Mouse (Mus musculus) heart, embryonic 11.5 days (tissue): ENCODE results near the gene Csf3r. TPM values are rescaled to one million over a fixed set of nuclear protein-coding genes. Genes with fewer than 3 reads are reported as not detected.
"Not testable (repeated sequence)": the region's sequence is repeated elsewhere in the genome, so short reads cannot be mapped to it uniquely, and the experiment has no call there.

Experiments used
- ATAC-seq: fragments of 200-750 bp; cut with Nextera tagmentation; replicated peaks from 2 replicates; pipeline ENCODE4 v1.8.0; 2017; ENCODE audit warnings: moderate library complexity; ENCODE audit not compliant: insufficient number of reproducible peaks, low FRiP score, low TSS enrichment
- H3K27ac ChIP-seq: fragments of 300-500 bp; sonication (generic); 2 replicates; pipeline ENCODE4 v1.5.1; 2014; ENCODE audit warnings: mild to moderate bottlenecking, low read depth, low read length
- H3K27me3 ChIP-seq: fragments of 300-500 bp; sonication (generic); 2 replicates; pipeline ENCODE4 v1.6.1; 2014; ENCODE audit warnings: mild to moderate bottlenecking, low read length, mixed read lengths; ENCODE audit not compliant: control insufficient read depth, insufficient read depth
- H3K36me3 ChIP-seq: fragments of 300-500 bp; sonication (generic); 2 replicates; pipeline ENCODE4 v1.6.1; 2014; ENCODE audit warnings: mild to moderate bottlenecking, low read length, moderate library complexity, mixed read lengths; ENCODE audit not compliant: control insufficient read depth, insufficient read depth
- H3K4me1 ChIP-seq: fragments of 300-500 bp; sonication (generic); 2 replicates; pipeline ENCODE4 v1.6.1; 2014; ENCODE audit warnings: low read length; ENCODE audit not compliant: control insufficient read depth, insufficient read depth
- H3K4me2 ChIP-seq: fragments of 300-500 bp; sonication (generic); 2 replicates; pipeline ENCODE4 v1.6.1; 2014; ENCODE audit warnings: mild to moderate bottlenecking, moderate library complexity
- H3K4me3 ChIP-seq: fragments of 300-500 bp; sonication (generic); 2 replicates; pipeline ENCODE4 v1.5.1; 2014; ENCODE audit warnings: low read depth, low read length
- H3K9ac ChIP-seq: fragments of 300-500 bp; sonication (generic); 2 replicates; pipeline ENCODE4 v1.6.1; 2014; ENCODE audit warnings: mild to moderate bottlenecking, low read depth, low read length, moderate library complexity
- H3K9me3 ChIP-seq: fragments of 300-500 bp; sonication (generic); replicated peaks from 2 replicates; pipeline ENCODE4 v1.6.1; 2016; ENCODE audit warnings: low read length; ENCODE audit not compliant: control insufficient read depth
- WGBS: fragments of 180-500 bp; shearing (Covaris S2); extraction: QIAGEN DNeasy Blood & Tissue Kit; methylation state at CpG from one replicate; pipeline ENCODE4 v1.1.7; 2014; ENCODE audit not compliant: insufficient replicate concordance; 5-methylcytosine and 5-hydroxymethylcytosine counted together
- polyA plus RNA-seq: library from polyadenylated mRNA; unstranded; fragments of >200 nt; fragmentation: Nextera tagmentation; extraction: Ambion mirVana; gene quantifications from 2 replicates; pipeline ENCODE4 v1.2.1, GENCODE M21; 2014

The Csf3r gene
- 0.33 and 0.70 TPM in 2 replicates for polyA plus RNA-seq

DNA sequence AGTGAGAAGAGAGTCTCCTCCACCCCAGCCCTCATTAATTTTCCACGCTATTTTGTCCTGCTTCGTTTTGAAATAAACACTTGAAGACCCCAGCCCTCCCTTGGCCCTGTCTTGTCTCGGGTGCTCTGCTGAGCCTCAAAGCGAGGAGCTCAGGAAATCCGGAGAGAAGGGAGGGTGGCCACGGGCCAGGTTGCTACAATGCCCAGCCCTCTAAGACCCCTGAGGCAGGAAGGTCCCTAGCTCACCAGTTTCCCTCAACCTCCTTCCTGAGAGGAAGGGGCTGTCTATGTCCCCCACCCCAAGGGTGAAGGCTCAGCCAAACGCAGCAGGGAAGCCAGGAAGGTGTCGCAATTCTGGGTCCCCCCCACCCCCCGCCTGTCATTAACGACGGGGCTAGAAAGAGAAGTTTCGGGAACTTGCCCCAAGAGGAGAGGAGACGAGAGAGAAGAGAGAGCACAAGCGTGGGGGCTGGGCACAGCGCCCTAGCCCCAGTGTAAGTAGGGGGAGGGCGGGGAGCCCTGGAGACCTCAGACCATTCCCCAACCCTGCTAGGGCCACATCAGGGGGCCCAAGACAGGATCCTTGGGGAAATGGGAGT, at the start of gene Csf3r:
Gene Csf3r, plus strand, starts transcription at position 248 of the 598 bp plus-strand sequence.
- 27% methylated on average over 16 of the region's 16 CpGs for WGBS
- H3K9me3 ChIP-seq = no peaks in the 10 kb centered on the region
- H3K4me3 ChIP-seq = no peak within 1 kb of the TSS
- H3K4me2 ChIP-seq = no peak within 1 kb of the TSS
- H3K4me1 ChIP-seq = no peaks in the 10 kb centered on the region
- no peaks in the 10 kb centered on the region for H3K36me3 ChIP-seq
- H3K9ac ChIP-seq = no peak within 1 kb of the TSS
- no peaks in the 10 kb centered on the region for H3K27me3 ChIP-seq
- ATAC-seq = no peak
- H3K27ac ChIP-seq = no peak within 1 kb of the TSS

DNA sequence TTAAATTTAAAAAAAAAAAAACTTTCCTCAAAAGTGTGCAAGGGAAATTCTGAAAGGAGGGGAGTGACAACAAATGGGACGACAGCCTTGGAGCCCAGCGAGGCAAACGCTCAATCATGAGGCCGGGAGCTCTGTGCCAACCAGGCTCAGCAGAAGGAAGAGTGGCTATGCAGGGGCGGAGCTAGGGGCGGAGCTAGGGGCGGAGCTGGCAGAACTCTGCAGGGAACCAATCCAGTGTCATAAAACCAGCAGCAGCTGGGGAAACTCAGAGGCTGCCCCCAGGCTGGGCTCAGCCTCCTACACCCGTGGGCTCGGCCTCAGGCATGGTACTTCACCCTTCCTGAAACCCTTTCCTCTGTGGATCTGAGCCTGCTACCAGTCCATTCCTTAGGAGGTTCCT, 46.6 kb upstream of the Csf3r start:
- Histone ChIP-seq H3K4me3 (no peak overlapping the region), H3K36me3 (no peaks in the 10 kb centered on the region), H3K9me3 (no peaks in the 10 kb centered on the region), H3K27me3 (no peaks in the 10 kb centered on the region; the same call in 1 of the 2 replicates), H3K9ac (no peak overlapping the region), H3K4me2 (no peak overlapping the region), H3K4me1 (no peaks in the 10 kb centered on the region), H3K27ac (no peak overlapping the region)
- WGBS = 58% methylated on average over 9 of the region's 9 CpGs
- ATAC-seq = no peak

DNA sequence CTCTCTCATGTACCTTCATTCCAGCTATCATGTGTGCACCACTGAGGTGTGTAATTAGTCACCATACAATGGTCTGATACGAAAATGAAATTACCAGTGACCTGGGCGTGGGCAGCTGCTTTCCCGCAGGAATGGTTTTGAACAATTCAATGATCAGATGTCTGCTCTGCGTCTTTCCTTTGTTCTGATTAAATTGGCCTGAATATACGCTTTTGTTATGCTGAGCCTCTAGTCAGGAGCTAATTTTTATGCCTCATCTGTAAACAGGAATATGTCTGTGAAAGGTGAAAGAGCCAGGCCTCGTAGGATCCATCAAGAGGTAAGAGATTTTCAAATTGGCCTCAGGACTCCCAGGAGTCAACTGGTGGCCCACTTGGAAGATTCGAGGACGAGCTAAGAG, 41.1 kb upstream of the Csf3r start:
- no peaks in the 10 kb centered on the region for H3K4me1 ChIP-seq
- no peak overlapping the region for H3K4me2 ChIP-seq
- H3K27me3 ChIP-seq = no peaks in the 10 kb centered on the region
- no peak overlapping the region for H3K4me3 ChIP-seq
- no peaks in the 10 kb centered on the region for H3K36me3 ChIP-seq
- H3K9me3 ChIP-seq = no peaks in the 10 kb centered on the region
- 84% methylated on average over 8 of the region's 8 CpGs for WGBS
- no peak overlapping the region for H3K9ac ChIP-seq
- no peak overlapping the region for H3K27ac ChIP-seq
- no peak for ATAC-seq

DNA sequence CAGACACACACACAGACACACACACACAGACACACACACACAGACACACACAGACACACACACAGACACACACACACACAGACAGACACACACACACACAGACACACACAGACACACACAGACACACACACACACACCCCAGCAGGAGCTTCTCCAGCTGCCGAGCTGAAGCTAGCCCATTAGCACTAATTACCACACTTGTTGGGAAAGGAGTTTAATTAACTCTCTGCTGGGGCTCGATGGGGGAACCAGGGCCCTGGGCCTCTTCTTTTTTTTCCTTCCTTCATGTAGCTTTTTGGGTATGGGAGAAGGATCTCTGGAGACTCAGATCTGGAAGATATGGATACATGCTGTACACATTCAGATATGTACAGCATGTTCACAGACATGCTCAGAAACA, 38.6 kb upstream of the Csf3r start:
- H3K27me3 ChIP-seq, H3K4me3 ChIP-seq, H3K9ac ChIP-seq, H3K4me1 ChIP-seq, ATAC-seq, H3K27ac ChIP-seq, H3K36me3 ChIP-seq, H3K9me3 ChIP-seq, H3K4me2 ChIP-seq: not testable (repeated sequence)
- WGBS = 38% methylated on average over 2 of the region's 2 CpGs

DNA sequence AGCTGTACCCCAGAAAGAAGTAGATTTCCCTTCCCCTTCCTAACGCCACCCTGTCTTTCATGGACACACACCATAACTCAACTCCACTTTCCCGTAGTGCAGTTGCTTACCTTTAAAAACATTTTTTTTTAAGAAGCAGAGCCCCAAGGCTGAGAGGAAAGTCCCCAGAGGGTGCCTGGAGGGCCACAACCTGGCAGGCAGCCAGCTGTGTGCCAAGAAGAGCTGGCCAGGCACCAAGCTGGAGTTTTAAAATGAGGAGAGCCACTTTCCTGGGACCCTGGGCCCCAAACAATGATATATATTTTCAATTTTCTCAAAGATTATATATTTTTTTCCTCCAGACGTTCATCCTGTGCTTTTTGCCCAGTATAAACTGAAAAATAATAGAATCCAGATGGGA, 37.3 kb upstream of the Csf3r start:
- H3K27ac ChIP-seq = no peak overlapping the region
- H3K4me2 ChIP-seq = no peak overlapping the region
- no peaks in the 10 kb centered on the region for H3K9me3 ChIP-seq
- no peak overlapping the region for H3K4me3 ChIP-seq
- no peaks in the 10 kb centered on the region for H3K4me1 ChIP-seq
- no peaks in the 10 kb centered on the region for H3K27me3 ChIP-seq
- ATAC-seq = no peak
- no peak overlapping the region for H3K9ac ChIP-seq
- no peaks in the 10 kb centered on the region for H3K36me3 ChIP-seq
- 61% methylated on average over 3 of the region's 3 CpGs for WGBS

DNA sequence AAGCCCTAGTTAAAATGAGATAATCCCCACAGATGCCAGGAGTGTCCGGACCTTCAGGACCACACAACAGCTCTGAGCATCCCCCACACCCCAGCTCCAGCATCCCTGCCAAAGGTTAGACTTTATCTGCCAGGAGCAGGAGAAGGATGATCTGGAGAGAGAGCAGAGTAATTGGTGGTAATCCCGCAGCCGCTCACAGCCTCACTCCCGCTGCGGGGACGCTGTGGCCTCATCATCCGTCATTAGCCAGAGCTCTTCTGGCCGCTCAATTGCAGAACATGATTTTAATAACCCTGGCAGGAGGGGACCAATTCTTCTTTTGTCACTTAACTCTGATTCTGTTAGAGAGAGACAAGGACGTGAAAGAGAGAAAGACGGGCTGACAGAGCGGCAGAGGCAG, 35.3 kb upstream of the Csf3r start:
- 71% methylated on average over 11 of the region's 11 CpGs for WGBS
- no peaks in the 10 kb centered on the region for H3K4me1 ChIP-seq
- ATAC-seq = no peak

DNA sequence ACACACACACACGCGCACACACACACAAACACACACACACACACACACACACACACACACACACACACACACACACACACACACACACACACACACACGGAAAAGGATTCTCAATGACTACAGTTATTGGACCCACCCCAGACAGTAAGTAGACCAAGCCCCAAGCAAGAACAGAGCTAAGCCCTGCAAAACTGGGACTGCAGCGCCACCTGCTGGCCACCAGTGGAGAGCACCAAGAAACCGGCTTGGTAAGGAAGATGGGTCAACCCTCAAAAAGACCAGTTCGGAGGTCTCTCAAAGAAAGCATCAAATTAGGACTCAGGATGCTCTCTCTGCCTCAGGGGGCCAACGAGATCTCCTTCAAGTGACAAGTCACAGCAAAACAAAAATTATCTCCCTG, 34.2 kb upstream of the Csf3r start:
- no peaks in the 10 kb centered on the region for H3K27me3 ChIP-seq
- H3K9me3 ChIP-seq = no peaks in the 10 kb centered on the region
- WGBS = 23% methylated on average over 7 of the region's 7 CpGs
- H3K27ac ChIP-seq = no peak overlapping the region
- ATAC-seq = no peak
- H3K4me3 ChIP-seq = no peak overlapping the region
- H3K36me3 ChIP-seq = no peaks in the 10 kb centered on the region
- no peak overlapping the region for H3K4me2 ChIP-seq
- H3K4me1 ChIP-seq = no peaks in the 10 kb centered on the region
- H3K9ac ChIP-seq = no peak overlapping the region

More for the DNA sequence above, 35.3 kb upstream of the Csf3r start:
- Histone ChIP-seq H3K9ac (no peak overlapping the region), H3K27me3 (no peaks in the 10 kb centered on the region), H3K9me3 (no peaks in the 10 kb centered on the region), H3K27ac (no peak overlapping the region), H3K4me3 (no peak overlapping the region), H3K4me2 (no peak overlapping the region), H3K36me3 (no peaks in the 10 kb centered on the region)

DNA sequence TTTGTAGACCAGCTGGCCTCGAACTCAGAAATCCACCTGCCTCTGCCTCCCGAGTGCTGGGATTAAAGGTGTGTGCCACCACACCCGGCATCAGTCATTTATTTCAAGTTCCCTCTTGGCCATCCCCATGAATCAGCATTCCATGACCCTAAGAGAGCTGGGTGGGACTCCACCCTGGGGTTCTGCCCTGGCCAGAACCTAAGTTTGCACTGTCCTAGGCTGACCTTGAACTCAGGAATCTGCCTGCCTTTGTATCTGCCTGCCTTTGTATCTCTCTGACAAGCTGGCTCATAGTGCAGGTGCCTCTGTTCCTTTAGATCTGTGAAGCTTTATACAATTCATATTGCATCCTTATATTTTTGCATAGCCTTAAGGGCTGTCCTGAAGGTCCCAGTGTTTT, 32.1 kb upstream of the Csf3r start:
- no peaks in the 10 kb centered on the region for H3K4me1 ChIP-seq
- no peak overlapping the region for H3K4me2 ChIP-seq
- WGBS = 63% methylated on average over 3 of the region's 3 CpGs
- no peak overlapping the region for H3K27ac ChIP-seq
- no peak overlapping the region for H3K4me3 ChIP-seq
- H3K27me3 ChIP-seq = no peaks in the 10 kb centered on the region
- no peak overlapping the region for H3K9ac ChIP-seq
- no peak for ATAC-seq
- no peaks in the 10 kb centered on the region; the same call in 1 of the 2 replicates for H3K9me3 ChIP-seq
- no peaks in the 10 kb centered on the region for H3K36me3 ChIP-seq

DNA sequence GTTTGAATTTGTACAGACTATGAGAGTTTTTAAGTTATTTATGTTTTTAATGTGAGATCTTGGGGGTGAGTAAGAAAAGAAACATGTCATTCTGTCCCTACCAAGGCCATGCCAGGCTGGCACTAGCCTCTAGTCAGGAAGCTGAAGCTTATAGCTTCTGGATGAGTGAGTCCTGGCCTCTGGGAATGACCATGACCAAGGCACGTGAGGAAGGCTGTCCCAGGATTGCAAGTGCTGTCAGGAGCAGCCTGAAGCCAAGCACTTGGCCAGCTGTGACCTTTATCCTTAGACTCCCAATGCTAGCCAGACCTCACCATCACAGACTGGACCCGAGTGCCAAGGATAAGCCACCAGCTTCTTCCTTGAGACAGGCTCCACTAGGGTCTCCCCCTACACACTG, 31.4 kb upstream of the Csf3r start:
- no peak overlapping the region for H3K4me3 ChIP-seq

More for the DNA sequence above, 31.4 kb upstream of the Csf3r start:
- Histone ChIP-seq H3K27ac (no peak overlapping the region), H3K4me1 (no peaks in the 10 kb centered on the region), H3K9ac (no peak overlapping the region), H3K4me2 (no peak overlapping the region), H3K27me3 (no peaks in the 10 kb centered on the region), H3K36me3 (no peaks in the 10 kb centered on the region), H3K9me3 (no peaks in the 10 kb centered on the region; the same call in 1 of the 2 replicates)
- 57% methylated on average over 2 of the region's 2 CpGs for WGBS
- no peak for ATAC-seq
